Mouse (Mus musculus) midbrain, postnatal 0 days (tissue): Measurements from ENCODE around the gene Nudt16l1. TPM values are rescaled to one million over a fixed set of nuclear protein-coding genes. Genes with fewer than 3 reads are reported as not detected.

Source experiments
- ATAC-seq: fragments of 200-750 bp; cut with Nextera tagmentation; 2 replicates; pipeline ENCODE4 v1.8.0; 2017; ENCODE audit warnings: moderate number of reproducible peaks, mild to moderate bottlenecking, moderate TSS enrichment, moderate library complexity; ENCODE audit not compliant: low FRiP score
- DNase-seq: peaks from one replicate; pipeline ENCODE4 v3.0.0-alpha.2; 2015; ENCODE audit warnings: low spot score
- H3K27ac ChIP-seq: fragments of 300-500 bp; sonication (generic); 2 replicates; pipeline ENCODE4 v1.5.1; 2014; ENCODE audit warnings: low read depth, mild to moderate bottlenecking, low read length, mixed read lengths
- H3K27me3 ChIP-seq: fragments of 300-500 bp; sonication (generic); 2 replicates; pipeline ENCODE4 v1.6.1; 2014; ENCODE audit warnings: low read length, control low read depth, mixed read lengths; ENCODE audit not compliant: insufficient read depth
- H3K36me3 ChIP-seq: fragments of 300-500 bp; sonication (generic); 2 replicates; pipeline ENCODE4 v1.6.1; 2014; ENCODE audit warnings: low read length, control low read depth, mixed read lengths; ENCODE audit not compliant: insufficient read depth
- H3K4me1 ChIP-seq: fragments of 300-500 bp; sonication (generic); 2 replicates; pipeline ENCODE4 v1.6.1; 2014; ENCODE audit warnings: mild to moderate bottlenecking, control low read depth, antibody characterized with exemption, low read length, mixed read lengths; ENCODE audit not compliant: insufficient read depth
- H3K4me2 ChIP-seq: fragments of 300-500 bp; sonication (generic); 2 replicates; pipeline ENCODE4 v1.6.1; 2014; ENCODE audit warnings: low read depth, mild to moderate bottlenecking, low read length, mixed read lengths; ENCODE audit not compliant: poor library complexity, severe bottlenecking
- H3K4me3 ChIP-seq: fragments of 300-500 bp; sonication (generic); 2 replicates; pipeline ENCODE4 v1.5.1; 2014; ENCODE audit warnings: low read depth, mild to moderate bottlenecking, low read length, moderate library complexity
- H3K9ac ChIP-seq: fragments of 300-500 bp; sonication (generic); replicated peaks from 2 replicates; pipeline ENCODE4 v1.6.1; 2014; ENCODE audit warnings: mild to moderate bottlenecking, low read length, moderate library complexity, mixed read lengths; ENCODE audit not compliant: poor library complexity, severe bottlenecking
- H3K9me3 ChIP-seq: fragments of 300-500 bp; sonication (generic); 2 replicates; pipeline ENCODE4 v1.6.1; 2016; ENCODE audit warnings: low read length, control low read depth
- CTCF ChIP-seq: IDR thresholded peaks from 2 replicates; pipeline ENCODE4 v1.5.1; 2016; ENCODE audit warnings: antibody characterized with exemption, mild to moderate bottlenecking
- WGBS: fragments of 180-500 bp; shearing (Covaris S2); extraction: QIAGEN DNeasy Blood & Tissue Kit; methylation state at CpG from one replicate; pipeline ENCODE4 v1.1.7; 2014; 5-methylcytosine and 5-hydroxymethylcytosine counted together
- polyA plus RNA-seq: library from polyadenylated mRNA; unstranded; fragments of >200 nt; fragmentation: Nextera tagmentation; extraction: Ambion mirVana; gene quantifications from 2 replicates; pipeline ENCODE4 v1.2.1, GENCODE M21; 2015
- total RNA-seq: library from RNA; depleted of rRNA; stranded (reverse); fragments of >200 nt; gene quantifications from 2 replicates; pipeline ENCODE4 v1.2.3, GENCODE M21; 2014; rRNA removed

The Nudt16l1 gene
- total RNA-seq (46.7 and 48.6 TPM in 2 replicates), polyA plus RNA-seq (103 and 117 TPM in 2 replicates)

DNA sequence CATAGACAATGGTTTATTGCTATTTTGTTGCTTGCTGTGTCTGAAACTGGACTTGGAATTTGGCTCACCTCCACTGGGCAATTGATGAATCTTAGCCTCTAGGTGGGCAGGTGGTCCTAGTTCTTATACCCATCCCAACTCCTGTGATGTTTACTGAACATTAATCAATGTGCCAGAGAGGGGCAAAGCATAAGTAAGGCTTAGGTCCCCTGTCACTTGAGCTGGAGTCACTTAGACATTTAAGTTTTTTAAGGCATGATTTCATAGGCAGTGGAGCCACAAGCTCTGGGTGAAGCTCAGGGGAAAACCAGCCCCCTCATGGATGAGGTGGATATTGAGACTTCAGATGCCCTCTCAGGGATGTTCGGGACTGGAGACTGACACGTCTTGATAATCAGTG, at the start of gene Nudt16l1:
TSS of gene Nudt16l1 (plus strand) at position 301 of the 400 bp plus-strand sequence.
- no peak for TF ChIP-seq CTCF
- Histone ChIP-seq H3K4me1 (peaks cover 5% of the 10 kb centered on the region; the same call in 1 of the 2 replicates), H3K9me3 (no peaks in the 10 kb centered on the region), H3K27ac (peak within 1 kb of the TSS; percentile 94), H3K9ac (peak within 1 kb of the TSS; percentile 97), H3K27me3 (no peaks in the 10 kb centered on the region), H3K4me3 (peak within 1 kb of the TSS; percentile 82), H3K4me2 (peak within 1 kb of the TSS; percentile 56), H3K36me3 (peaks cover 69% of the 10 kb centered on the region)
- ATAC-seq = no peak
- WGBS = 4% methylated on average over 2 of the region's 2 CpGs
- no peak for DNase-seq

- Histone ChIP-seq H3K9ac (no peak overlapping the region), H3K27me3 (no peaks in the 10 kb centered on the region), H3K36me3 (no peaks in the 10 kb centered on the region), H3K9me3 (no peaks in the 10 kb centered on the region), H3K4me1 (peaks cover 13% of the 10 kb centered on the region; the same call in 1 of the 2 replicates), H3K4me3 (no peak overlapping the region), H3K27ac (no peak overlapping the region), H3K4me2 (no peak overlapping the region)
- 77% methylated on average over 4 of the region's 4 CpGs for WGBS
- DNase-seq (no peak), ATAC-seq (no peak)
- TF ChIP-seq CTCF = no peak
These were observed 48.3 kb upstream of the Nudt16l1 start for GRCm38 (mm10) chr16:4890201-4890709.

DNA sequence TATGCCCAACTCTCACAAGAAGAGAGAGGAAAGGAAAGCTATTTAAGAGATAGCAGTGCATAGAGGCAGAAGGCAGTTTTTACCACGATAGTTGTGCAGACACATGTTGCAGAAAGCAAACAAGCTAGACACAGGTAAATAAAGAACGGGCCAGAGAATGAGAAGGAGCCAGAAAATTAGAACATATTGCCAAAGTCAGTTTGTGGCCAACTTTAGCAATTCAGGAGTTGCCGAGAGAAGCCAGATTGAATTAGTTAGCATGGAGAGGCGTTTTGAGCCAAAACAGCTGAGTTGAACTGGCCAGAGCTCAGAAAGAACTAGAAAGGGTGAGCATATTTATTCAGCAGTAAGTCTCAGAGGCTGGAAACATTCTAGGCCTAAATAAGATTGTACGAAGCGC, 46.4 kb upstream of the Nudt16l1 start:
- no peak for TF ChIP-seq CTCF
- 78% methylated on average over 6 of the region's 6 CpGs for WGBS
- Histone ChIP-seq H3K36me3 (no peaks in the 10 kb centered on the region), H3K4me1 (peaks cover 13% of the 10 kb centered on the region; the same call in 1 of the 2 replicates), H3K4me3 (no peak overlapping the region), H3K9me3 (no peaks in the 10 kb centered on the region), H3K9ac (no peak overlapping the region), H3K4me2 (no peak overlapping the region), H3K27ac (no peak overlapping the region), H3K27me3 (no peaks in the 10 kb centered on the region)
- ATAC-seq = no peak
- no peak for DNase-seq

GRCm38 (mm10) chr16:4894201-4894908, 44.2 kb upstream of the Nudt16l1 start:
- Histone ChIP-seq H3K4me3 (no peak overlapping the region), H3K4me2 (no peak overlapping the region), H3K4me1 (no peaks in the 10 kb centered on the region), H3K9ac (no peak overlapping the region), H3K27me3 (no peaks in the 10 kb centered on the region), H3K27ac (no peak overlapping the region), H3K36me3 (no peaks in the 10 kb centered on the region), H3K9me3 (no peaks in the 10 kb centered on the region)
- 87% methylated on average over 7 of the region's 7 CpGs for WGBS
- DNase-seq = no peak
- TF ChIP-seq CTCF = no peak
- no peak for ATAC-seq

- TF ChIP-seq CTCF = no peak
- H3K36me3 ChIP-seq = no peaks in the 10 kb centered on the region
- no peak overlapping the region for H3K4me3 ChIP-seq
- no peak overlapping the region for H3K27ac ChIP-seq
- 83% methylated on average over 5 of the region's 5 CpGs for WGBS
- no peaks in the 10 kb centered on the region for H3K4me1 ChIP-seq
- H3K27me3 ChIP-seq = no peaks in the 10 kb centered on the region
- DNase-seq (no peak), ATAC-seq (no peak)
- no peak overlapping the region for H3K9ac ChIP-seq
- no peak overlapping the region for H3K4me2 ChIP-seq
- H3K9me3 ChIP-seq = no peaks in the 10 kb centered on the region
These were observed 42.1 kb upstream of the Nudt16l1 start for GRCm38 (mm10) chr16:4896249-4897027.
